Mouse (Mus musculus): ENCODE measurements at regions not wholly inside any gene's neighbourhood (a gene's known extent, or its start where the extent isn't known, plus 50 kb on each side); places are given as distances from the start of the nearest gene placed in this dataset.

GRCm38 (mm10) chr8:8378248-8378647, 282.8 kb downstream of the Efnb2 start:
- no peak for TF ChIP-seq POLR2A (IDR thresholded peaks at IDR 0.05; ENCODE audit: insufficient read depth, low read length)
- no peak for TF ChIP-seq EP300 (IDR thresholded peaks at IDR 0.05; ENCODE audit: insufficient read depth, low read depth, low read length)
- no peak for TF ChIP-seq CTCF (IDR thresholded peaks at IDR 0.05; ENCODE audit: low read depth, low read length)
